Mouse (Mus musculus) spleen, postnatal 4 days (tissue): ENCODE results near the gene Myo9b.
"Not testable (repeated sequence)": the region's sequence is repeated elsewhere in the genome, so short reads cannot be mapped to it uniquely, and the experiment has no call there.

Experiments
- DNase-seq, 2 experiments: peaks; one replicate each; pipeline ENCODE4 v3.0.0; 2022; ENCODE audit warnings: low spot score in 2 of 2

Gene Myo9b

GRCm38 (mm10) chr8:71296784-71297183 is 24.3 kb downstream of the Myo9b start:
- DNase-seq = no peak

GRCm38 (mm10) chr8:71297439-71297838 is 24.9 kb downstream of the Myo9b start:
- no peak for DNase-seq

DNA sequence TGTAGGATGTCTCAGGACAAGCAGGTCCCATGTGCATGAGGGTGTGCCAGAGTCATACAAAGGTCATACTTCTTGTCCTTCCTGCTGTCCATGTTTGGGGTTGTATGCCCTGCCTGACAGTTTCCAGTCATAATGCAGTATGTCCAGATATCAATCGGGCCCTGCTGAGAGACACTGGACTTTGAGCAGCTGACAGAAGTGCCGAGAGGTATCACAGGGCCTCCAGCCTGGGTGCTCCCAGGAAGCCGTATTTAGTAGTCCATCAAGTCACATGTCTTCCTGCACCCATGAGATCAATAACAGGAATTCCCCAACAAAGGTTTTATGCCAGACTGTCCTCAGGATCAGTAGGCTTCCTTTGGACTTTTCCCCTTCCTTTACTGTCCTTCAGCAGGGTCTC is 27.2 kb downstream of the Myo9b start:
- no peak for DNase-seq

DNA sequence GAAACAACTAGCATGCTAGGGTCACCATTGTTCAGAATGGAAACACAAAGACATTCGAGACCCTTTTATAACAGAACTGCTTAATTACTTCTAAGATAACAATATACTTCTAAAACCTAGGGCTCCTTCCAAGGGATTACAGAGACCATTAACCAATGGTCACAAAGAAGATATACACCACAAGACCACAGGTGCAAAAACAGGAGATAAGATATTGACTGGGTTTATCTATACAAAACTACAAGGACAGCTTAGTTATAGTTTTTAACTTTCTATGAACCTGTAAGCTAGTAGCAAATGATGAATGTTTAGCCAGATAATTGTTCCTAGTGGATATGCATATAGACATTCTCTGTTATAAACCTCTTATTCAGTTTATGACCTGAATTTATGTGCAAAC is 30.3 kb downstream of the Myo9b start:
- DNase-seq = no peak

GRCm38 (mm10) chr8:71303632-71304031 is 31.1 kb downstream of the Myo9b start:
- DNase-seq = no peak

DNA sequence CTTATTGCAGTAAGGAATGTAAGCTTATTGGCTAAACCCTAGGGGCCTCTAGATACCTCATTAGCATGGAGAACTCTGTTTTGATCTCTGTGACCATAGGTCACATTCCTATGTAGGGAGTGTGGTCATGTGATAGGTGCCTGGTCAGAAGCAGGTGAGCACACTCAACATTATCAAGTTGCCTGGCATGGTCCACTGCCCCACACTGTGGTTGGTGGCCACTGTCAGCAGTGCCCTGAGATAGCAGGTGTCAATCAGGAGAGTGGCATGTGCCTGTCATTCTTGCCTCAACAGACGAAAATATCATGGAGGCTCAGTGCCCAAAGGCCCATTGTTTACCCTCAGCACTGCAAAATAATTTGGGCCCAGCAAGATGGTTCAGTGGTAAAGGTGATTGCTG is 33.5 kb downstream of the Myo9b start:
- DNase-seq = no peak

DNA sequence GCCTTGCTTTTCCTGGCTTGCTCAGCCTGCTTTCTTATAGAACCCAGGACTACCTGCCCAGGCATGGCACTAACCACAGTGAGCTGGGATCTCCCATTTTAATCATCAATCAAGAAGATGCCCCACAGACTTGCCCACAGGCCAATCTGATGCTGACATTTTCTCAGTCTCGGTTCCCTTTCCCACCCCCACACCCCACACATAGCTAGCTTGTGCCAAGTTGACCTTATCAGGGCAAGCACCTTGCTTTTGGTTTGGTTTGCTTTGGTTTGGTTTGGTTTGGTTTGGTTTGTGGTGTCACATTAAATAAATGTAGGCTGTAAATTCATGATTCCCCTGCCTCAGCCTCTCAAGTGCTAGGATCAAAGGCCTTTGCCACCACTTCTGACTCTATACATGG is 34.9 kb downstream of the Myo9b start:
- DNase-seq = no peak

GRCm38 (mm10) chr8:71307913-71308312 is 35.4 kb downstream of the Myo9b start:
- DNase-seq = no peak

DNA sequence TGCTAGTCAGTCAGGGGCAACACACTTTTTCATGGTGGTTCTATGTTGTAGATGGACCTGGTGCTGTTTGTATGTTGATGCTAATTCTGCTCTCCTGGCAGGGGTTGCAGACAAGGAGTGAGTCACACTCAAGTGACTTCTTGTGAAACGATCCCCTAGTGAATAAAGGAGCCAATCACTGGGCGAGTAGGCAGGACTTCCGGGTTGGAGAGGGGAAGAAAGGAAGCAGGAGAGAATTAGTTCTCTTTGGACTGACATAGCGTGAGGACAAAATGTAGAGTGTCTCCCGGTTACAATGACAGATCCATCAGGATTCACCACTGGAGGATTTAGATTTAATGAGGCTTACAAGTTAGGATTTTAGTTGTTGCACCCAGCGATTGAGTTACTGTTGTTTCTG is 37.9 kb downstream of the Myo9b start:
- no peak for DNase-seq

DNA sequence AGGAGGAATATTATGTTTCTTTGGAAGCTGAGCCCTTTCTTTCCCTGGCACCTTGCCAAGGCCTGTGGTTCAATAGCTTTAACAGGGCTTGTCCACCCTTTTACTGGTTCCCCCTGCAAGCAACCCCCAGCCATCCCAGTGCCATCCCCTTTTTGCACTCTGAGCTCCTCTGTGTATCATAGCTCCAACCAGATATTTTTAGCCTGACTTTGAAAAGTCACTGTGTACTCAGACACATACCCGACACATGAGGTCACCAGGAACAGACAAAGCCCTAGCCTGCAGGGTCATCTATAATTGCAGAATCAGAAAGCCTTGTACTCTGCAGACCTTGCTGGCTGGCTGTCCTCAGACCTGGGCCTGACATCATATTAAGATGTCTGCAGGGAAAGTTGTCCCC is 40.2 kb downstream of the Myo9b start:
- no peak for DNase-seq

GRCm38 (mm10) chr8:71313951-71314350 is 41.4 kb downstream of the Myo9b start:
- DNase-seq = no peak

DNA sequence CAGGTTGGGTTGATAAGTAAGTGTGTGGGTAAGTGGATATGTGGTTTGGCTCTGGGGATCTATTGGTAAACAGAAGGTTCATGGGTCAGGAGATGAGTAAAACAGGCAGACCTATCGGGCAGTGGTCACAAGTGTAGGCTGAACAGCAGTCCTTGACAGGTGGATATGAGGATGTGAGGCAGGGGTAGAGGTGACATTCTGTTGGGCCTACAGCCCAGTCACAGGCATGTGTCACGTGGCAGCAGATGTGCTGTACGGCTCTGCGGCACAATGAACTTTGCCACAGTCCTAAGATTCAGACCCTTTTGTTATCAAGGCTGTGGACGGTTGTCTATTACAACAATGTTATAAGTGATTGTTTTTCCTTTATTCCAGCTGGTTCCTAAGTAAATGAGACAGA is 43.5 kb downstream of the Myo9b start:
- DNase-seq = no peak

GRCm38 (mm10) chr8:71316486-71317031 is 44.0 kb downstream of the Myo9b start:
- DNase-seq = no peak

GRCm38 (mm10) chr8:71318610-71319009 is 46.1 kb downstream of the Myo9b start:
- not testable (repeated sequence) for DNase-seq

- not testable (repeated sequence) for DNase-seq
These were observed 47.2 kb downstream of the Myo9b start for GRCm38 (mm10) chr8:71319760-71320159.

DNA sequence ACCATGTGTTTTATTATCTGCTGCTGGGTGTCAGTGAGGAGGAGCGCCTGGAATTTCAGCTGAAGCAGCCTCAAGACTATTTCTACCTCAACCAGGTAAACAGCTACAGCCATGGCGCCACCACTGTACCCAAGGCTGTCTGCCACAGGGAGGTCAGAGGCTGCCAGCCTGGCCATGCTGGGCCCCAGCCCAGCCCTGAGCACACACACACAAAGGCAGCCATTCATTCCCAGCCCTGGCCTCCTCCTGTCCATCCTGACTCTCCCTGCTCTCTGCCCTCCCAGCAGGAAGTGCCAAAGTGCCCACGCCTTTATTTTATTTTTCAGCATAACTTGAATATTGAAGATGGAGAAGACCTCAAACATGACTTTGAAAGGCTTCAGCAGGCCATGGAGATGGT is 50.4 kb downstream of the Myo9b start:
- DNase-seq = no peak

DNA sequence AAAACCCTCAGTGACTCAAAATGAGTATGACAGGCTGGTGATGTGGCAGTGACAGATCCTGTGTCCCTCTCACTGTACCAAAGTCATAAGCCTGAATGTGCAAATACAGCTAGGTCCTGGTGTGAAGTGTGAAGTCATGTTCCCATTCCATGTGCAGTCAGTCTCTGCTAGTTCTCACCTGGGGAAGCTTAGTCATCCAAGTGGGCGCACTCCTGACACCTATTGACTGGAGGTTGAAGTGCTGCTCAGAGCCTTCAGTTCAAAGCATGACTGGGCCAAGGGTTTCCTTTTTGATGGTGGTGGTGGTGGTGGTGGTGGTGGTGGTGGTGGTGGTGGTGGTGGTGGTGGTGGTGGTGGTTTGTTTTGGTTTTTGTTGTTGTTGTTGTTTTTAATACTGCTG is 52.3 kb downstream of the Myo9b start:
- no peak for DNase-seq

- DNase-seq = not testable (repeated sequence)
These were observed 65.3 kb downstream of the Myo9b start for GRCm38 (mm10) chr8:71337834-71338233.

DNA sequence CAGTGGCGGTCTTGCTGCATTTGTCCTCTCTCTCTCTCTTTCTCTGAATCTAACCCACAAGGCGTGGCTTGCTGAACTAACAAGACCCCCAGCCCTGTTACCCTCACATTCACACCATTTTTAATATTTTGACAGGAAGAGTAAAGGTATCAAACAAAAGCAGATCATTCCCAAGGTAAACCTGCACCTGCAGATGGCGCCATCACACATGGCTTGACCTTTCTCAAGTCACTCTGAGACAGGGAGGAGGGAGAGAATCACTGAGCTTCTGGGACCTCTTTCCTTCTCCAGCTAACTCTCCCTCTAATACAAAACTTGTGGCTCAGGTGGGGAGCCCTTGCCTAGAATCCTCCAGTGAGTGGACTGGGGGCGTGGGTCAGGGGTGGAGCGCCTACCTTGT is 68.1 kb downstream of the Myo9b start:
- peak; percentile 35 to 73 for DNase-seq

- no peak for DNase-seq
These were observed 74.1 kb downstream of the Myo9b start for GRCm38 (mm10) chr8:71346581-71346980.

- DNase-seq = no peak
These were observed 78.6 kb downstream of the Myo9b start for GRCm38 (mm10) chr8:71351117-71351516.

- no peak for DNase-seq
These were observed 79.0 kb downstream of the Myo9b start for GRCm38 (mm10) chr8:71351520-71351919.

DNA sequence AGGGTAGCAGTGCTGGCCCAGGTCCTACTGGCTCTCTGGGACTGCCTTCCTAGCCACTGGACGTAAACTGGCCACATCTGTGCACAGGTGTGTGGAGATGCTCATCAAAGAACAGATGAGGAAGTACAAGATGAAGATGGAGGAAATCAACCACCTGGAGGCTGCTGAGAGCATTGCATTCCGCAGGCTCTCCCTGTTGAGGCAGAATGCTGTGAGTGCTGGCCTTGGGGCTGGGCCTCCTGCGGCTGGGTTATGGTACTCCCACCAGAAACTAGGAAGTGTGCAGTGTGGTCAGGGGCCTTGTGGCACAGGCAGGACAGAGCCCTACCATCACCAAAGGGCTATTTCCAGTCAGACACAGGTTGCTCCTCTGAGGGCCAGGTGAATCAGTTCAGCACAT is 85.5 kb downstream of the Myo9b start:
- DNase-seq = no peak

DNA sequence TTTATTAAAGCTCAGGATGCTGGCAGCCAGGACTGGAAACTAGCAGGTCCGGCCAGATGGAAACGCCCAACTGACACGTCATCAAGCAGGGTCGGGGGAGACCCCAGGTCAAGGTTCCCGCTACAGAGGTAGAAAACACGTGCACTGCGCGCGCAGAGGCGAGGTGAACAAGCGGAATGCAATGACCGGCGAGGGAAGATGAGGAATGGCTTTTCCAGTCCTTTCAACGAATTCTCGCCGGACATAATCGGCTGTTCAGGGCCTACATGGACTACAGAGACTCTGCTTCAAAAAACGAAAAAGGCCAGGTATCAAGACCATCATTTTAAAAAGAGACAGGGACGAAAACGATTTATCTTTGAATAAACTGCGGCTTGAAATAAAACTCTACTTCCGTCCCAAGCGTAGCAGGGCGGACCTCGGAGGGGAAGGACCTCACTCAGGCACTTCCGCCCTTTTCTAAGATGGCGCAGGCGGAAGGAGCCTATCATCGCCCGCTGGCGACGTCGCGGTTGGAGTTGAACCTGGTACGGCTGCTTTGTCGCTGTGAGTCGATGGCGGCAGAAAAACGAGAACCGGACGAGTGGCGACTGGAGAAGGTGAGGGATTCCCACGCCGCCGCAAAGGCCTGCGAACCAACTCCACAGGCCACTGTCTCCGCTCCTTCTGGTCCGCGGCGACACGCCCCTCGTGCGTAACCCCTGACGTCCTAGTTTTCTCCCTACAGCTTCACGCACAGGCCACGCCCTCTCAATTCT is 94.4 kb downstream of the Myo9b start, which contains the start of gene Use1:
Gene Use1 (plus strand): TSS at position 78 of the 758 bp plus-strand sequence.
- peak; percentile 86 to 90 for DNase-seq
